Mouse (Mus musculus) testis, adult 2 months (tissue): ENCODE results near the gene Adcyap1r1. TPM values are rescaled to one million over a fixed set of nuclear protein-coding genes. Genes with fewer than 3 reads are reported as not detected.

ENCODE experiments used
- H3K27ac ChIP-seq: fragments of 200-500 bp; 2 replicates; pipeline ENCODE4 v1.5.1; 2012; ENCODE audit warnings: low read depth, low read length; ENCODE audit not compliant: control insufficient read depth, insufficient read depth
- H3K27me3 ChIP-seq: fragments of 200-500 bp; 2 replicates; pipeline ENCODE4 v1.6.1; 2012; ENCODE audit warnings: mild to moderate bottlenecking, low read length, moderate library complexity; ENCODE audit not compliant: control insufficient read depth, insufficient read depth
- H3K36me3 ChIP-seq: fragments of 200-500 bp; 2 replicates; pipeline ENCODE4 v1.6.1; 2012; ENCODE audit warnings: mild to moderate bottlenecking, low read length; ENCODE audit not compliant: control insufficient read depth, insufficient read depth
- H3K4me1 ChIP-seq: fragments of 200-500 bp; 2 replicates; pipeline ENCODE4 v1.6.1; 2012; ENCODE audit warnings: low read length; ENCODE audit not compliant: control insufficient read depth, insufficient read depth
- H3K4me3 ChIP-seq: fragments of 200-500 bp; 2 replicates; pipeline ENCODE4 v1.5.1; 2012; ENCODE audit warnings: low read depth, mild to moderate bottlenecking, low read length, moderate library complexity, mixed read lengths; ENCODE audit not compliant: control insufficient read depth
- CTCF ChIP-seq: fragments of 200-500 bp; IDR thresholded peaks from 2 replicates; pipeline ENCODE4 v1.5.1; 2012; ENCODE audit warnings: low read depth, mild to moderate bottlenecking, inconsistent platforms, low read length, moderate library complexity; ENCODE audit not compliant: control insufficient read depth, insufficient read depth, insufficient replicate concordance
- POLR2A ChIP-seq: fragments of 200-500 bp; IDR thresholded peaks from 2 replicates; pipeline ENCODE4 v1.6.1; 2012; ENCODE audit warnings: low read depth, mild to moderate bottlenecking, inconsistent platforms, low read length, moderate library complexity; ENCODE audit not compliant: control insufficient read depth
- polyA plus RNA-seq: library from polyadenylated mRNA; depleted of rRNA; stranded (reverse); fragments of >200 nt; gene quantifications from 2 replicates; pipeline ENCODE4 v1.2.3, GENCODE M21; 2012

The Adcyap1r1 gene
- polyA plus RNA-seq, 1 experiment: 0.64 TPM

DNA sequence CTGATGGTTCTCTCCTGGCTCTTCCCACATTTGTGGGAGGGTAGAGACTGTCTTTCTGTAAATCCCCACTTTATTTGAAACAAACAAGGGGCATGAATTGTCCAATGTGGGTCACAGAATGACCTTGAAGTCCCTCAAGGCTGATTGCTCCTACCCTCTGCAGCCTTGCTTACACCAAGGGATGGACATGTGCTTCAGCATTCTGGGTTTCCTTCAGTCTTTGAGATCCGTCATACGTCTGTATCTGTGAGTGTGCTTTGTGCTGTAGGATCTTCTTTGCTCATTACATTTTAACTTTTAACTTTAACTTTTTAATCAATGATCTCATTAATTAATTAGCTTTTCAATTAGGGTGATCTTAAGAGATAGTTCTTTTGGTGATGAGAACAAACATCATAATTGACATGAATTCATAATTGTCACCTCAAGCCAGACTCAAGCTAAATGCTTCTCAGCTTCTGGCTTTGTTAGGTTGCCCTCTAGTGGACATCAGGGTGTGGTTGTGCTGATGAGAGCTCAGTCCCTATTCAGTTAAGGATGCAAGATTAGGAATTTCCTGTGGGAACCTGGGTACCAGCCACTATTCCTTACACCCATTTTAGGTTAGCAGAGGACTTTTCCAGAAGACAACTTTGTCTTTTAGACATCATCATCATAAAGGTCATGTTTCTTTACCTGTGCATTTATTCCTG, 53.2 kb downstream of the Adcyap1r1 start:
- H3K27ac ChIP-seq: no peak overlapping the region
- no peaks in the 10 kb centered on the region for H3K27me3 ChIP-seq
- no peaks in the 10 kb centered on the region for H3K4me1 ChIP-seq
- TF ChIP-seq POLR2A: no peak
- TF ChIP-seq CTCF: no peak
- no peaks in the 10 kb centered on the region for H3K36me3 ChIP-seq
- no peak overlapping the region for H3K4me3 ChIP-seq

GRCm38 (mm10) chr6:55506519-55506918, 54.7 kb downstream of the Adcyap1r1 start:
- Histone ChIP-seq H3K36me3 (no peaks in the 10 kb centered on the region), H3K4me3 (no peak overlapping the region), H3K4me1 (peaks cover 2% of the 10 kb centered on the region; the same call in 1 of the 2 replicates), H3K27ac (no peak overlapping the region), H3K27me3 (no peaks in the 10 kb centered on the region)
- TF ChIP-seq POLR2A (no peak), CTCF (no peak)

DNA sequence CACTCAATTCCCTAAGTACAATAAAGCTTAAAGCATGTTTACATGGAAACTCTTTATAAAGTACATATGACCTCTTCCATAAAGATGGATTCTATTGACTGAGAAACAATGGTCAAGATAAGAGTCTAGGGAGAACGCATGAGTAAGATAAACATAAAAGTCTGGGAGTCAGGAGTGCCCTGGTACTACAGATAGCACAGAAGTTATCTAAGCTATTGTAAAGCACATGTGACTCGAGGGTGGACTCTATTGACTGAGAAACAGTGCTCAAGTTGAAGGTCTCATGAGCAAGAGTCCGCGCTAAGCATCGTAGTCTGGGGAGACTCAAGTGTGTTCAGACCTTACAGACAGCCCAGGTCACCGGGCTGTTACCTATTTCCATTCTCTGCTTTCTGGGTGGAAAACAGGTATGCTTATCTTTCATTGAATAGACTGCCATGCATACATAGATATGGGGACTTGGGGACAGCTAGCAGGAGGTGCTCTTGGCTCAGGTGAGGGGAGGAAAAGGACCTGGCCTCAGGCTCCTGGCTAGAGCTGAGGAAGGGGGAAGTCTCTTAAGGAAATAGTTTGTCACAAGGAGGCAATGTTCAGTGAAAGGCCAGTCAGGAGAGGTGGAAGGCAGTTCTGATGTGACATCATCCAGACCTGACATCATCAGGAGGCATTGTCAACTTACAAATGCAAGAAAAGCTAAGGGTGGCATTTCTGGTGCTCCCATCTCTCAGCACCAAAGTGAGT, 57.5 kb downstream of the Adcyap1r1 start:
- H3K36me3 ChIP-seq: no peaks in the 10 kb centered on the region
- H3K27me3 ChIP-seq: no peaks in the 10 kb centered on the region
- no peak overlapping the region for H3K4me3 ChIP-seq
- peaks cover 3% of the 10 kb centered on the region; the same call in 1 of the 2 replicates for H3K4me1 ChIP-seq
- TF ChIP-seq POLR2A (no peak), CTCF (no peak)
- no peak overlapping the region for H3K27ac ChIP-seq

- TF ChIP-seq POLR2A: no peak
- peak; percentile 82 for TF ChIP-seq CTCF
- no peaks in the 10 kb centered on the region for H3K36me3 ChIP-seq
- no peak overlapping the region for H3K27ac ChIP-seq
- H3K4me3 ChIP-seq: no peak overlapping the region
- H3K4me1 ChIP-seq: peaks cover 3% of the 10 kb centered on the region; the same call in 1 of the 2 replicates
- H3K27me3 ChIP-seq: no peaks in the 10 kb centered on the region
Measured at GRCm38 (mm10) chr6:55511212-55512065, 59.7 kb downstream of the Adcyap1r1 start.

- Histone ChIP-seq H3K27me3 (no peaks in the 10 kb centered on the region), H3K36me3 (no peaks in the 10 kb centered on the region), H3K27ac (no peak overlapping the region), H3K4me1 (peaks cover 3% of the 10 kb centered on the region; the same call in 1 of the 2 replicates), H3K4me3 (no peak overlapping the region)
- TF ChIP-seq POLR2A (no peak), CTCF (no peak)
Measured at GRCm38 (mm10) chr6:55512066-55512703, 60.4 kb downstream of the Adcyap1r1 start.

DNA sequence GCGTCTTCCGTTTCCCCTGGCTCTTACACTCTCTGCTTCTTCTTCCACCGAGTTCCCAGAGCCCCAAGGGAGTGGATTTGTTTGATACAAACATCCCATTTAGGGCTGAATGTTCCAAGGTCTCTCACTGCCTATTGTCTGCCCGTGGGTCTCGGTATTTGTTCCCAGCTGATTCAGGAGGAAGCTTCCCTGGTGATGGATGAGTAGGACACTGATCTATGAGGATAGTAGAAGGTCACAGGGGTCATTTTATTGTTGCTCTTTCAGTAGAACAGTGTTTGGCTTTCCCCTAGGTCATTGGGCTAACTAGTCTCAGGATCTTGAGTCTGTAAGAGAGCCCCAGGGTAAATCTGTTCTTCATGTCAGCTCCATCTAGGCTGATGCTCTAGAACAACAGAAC, 61.7 kb downstream of the Adcyap1r1 start:
- TF ChIP-seq POLR2A: no peak
- TF ChIP-seq CTCF: no peak
- no peaks in the 10 kb centered on the region for H3K36me3 ChIP-seq
- H3K27ac ChIP-seq: no peak overlapping the region
- H3K27me3 ChIP-seq: no peaks in the 10 kb centered on the region
- peaks cover 3% of the 10 kb centered on the region; the same call in 1 of the 2 replicates for H3K4me1 ChIP-seq
- no peak overlapping the region for H3K4me3 ChIP-seq

DNA sequence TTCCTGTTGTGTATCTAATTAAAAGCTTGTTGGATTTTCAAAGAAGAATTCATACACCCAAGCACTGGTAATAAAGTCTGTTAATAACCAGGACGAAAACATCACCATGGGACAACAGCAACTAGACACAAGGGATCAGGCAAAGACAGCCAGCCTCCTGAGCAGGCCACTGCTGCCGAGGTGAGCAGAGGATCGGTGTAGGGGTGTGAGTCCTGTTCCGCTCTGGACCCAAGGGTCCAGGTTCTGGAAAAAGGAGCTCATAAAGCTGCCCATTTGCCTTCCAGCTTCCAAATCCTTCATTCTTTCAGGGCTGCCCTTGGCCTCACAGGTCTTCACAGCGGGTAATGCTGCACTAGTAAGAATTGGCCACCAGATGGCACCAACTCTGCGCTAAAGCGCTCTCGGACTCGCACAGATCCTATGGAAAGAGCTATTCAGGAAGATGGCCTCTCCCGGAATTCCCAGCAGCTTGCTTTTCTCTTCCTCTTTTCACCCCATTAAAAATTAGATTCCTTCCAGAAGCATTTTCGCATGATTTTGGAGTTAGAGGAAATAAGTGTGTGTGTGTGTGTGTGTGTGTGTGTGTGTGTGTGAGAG, 67.9 kb downstream of the Adcyap1r1 start:
- TF ChIP-seq CTCF (peak; percentile 85; the same call in 1 of the 2 replicates), POLR2A (no peak)
- H3K4me1 ChIP-seq: 0 out of 2 replicates have a peak, but pooled peaks cover 2% of the 10 kb centered on the region
- no peak overlapping the region for H3K27ac ChIP-seq
- no peaks in the 10 kb centered on the region for H3K36me3 ChIP-seq
- no peak overlapping the region for H3K4me3 ChIP-seq
- no peaks in the 10 kb centered on the region for H3K27me3 ChIP-seq
